8 mouse cellular contexts compared by ENCODE assay signal in the genomic region with DNA sequence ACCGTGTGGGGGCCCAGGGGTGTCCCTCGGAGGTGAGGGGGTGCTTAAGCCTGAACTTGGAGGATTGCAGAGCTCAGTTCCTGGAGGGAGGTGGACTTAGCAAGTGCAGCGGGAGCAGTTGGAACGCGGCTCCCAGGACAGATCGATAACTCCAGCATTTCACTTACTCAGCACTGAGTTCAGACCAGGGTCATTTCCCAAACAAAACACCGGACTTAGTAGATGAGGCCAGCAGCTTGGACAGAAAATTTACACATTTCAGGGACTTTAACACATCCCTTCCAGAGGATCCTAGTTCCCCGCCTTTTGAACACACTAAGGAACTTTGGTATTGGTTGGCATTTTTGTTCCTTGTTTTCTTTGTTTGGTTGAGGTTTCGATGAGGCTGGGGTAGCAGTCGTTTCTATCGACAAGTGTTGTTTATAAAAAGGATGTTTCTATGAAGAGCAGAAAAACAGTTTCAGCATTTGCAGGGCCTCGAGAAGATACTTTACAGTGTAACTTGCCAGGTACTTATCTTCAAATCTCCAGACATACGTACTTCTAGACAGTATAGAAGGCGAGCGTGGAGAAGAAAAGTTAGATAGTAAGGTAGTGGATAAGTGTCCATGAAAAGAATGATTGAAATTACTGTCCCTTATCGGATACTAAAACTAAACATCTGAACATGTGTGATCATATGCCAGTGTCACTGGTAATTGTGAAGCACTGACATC. TPM values are rescaled to one million over a fixed set of nuclear protein-coding genes. Genes with fewer than 3 reads are reported as not detected.
DNase-seq lines count a peak whose midpoint lies in the region; ATAC-seq and TF ChIP-seq lines count a peak whose summit lies in the region.

No protein-coding gene starts in this region.

- DNase-seq in gastrocnemius, adult 2 months: no peak
- no peak for DNase-seq in gastrocnemius, adult 8-10 months (ENCODE audit: low spot score in 2 of 2)
- DNase-seq in embryonic facial prominence, embryonic 14.5 days (ENCODE audit: low spot score): peak; percentile 49
- DNase-seq in limb, embryonic 10.5 days (ENCODE audit: low spot score): no peak
- DNase-seq in gastrocnemius, postnatal 14 days: no peak
- no peak for DNase-seq in cerebellum, adult 18-20 months

- TF ChIP-seq CTCF in gastrocnemius, adult 2 months (IDR thresholded peaks at IDR 0.05): no peak
- TF ChIP-seq CTCF in C2C12 (IDR thresholded peaks at IDR 0.05; ENCODE audit: control insufficient read depth, insufficient read depth, insufficient read length): no peak

- peaks cover 64% of the 10 kb centered on the region for H3K79me2 ChIP-seq in C2C12 (ENCODE audit: control insufficient read depth, insufficient read depth)

- H3K4me3 ChIP-seq in gastrocnemius, adult 2 months: peak overlapping the region; percentile 80
- peak overlapping the region; percentile 63 for H3K4me3 ChIP-seq in C2C12 (ENCODE audit: insufficient read depth, poor library complexity, severe bottlenecking)
- H3K4me3 ChIP-seq in embryonic facial prominence, embryonic 14.5 days (ENCODE audit: low read depth, low read length): peak overlapping the region; percentile 94
- H3K4me3 ChIP-seq in limb, embryonic 10.5 days: peak overlapping the region; percentile 95
- H3K4me3 ChIP-seq in neural tube, embryonic 12.5 days: peak overlapping the region; percentile 97

- H3K9ac ChIP-seq in embryonic facial prominence, embryonic 14.5 days (ENCODE audit: low read depth, low read length): peak overlapping the region; percentile 99
- H3K9ac ChIP-seq in neural tube, embryonic 12.5 days: peak overlapping the region; percentile 99

- H3ac ChIP-seq in C2C12 (ENCODE audit: control insufficient read depth, insufficient read length, low read depth): peak overlapping the region; percentile 100

- peaks cover 45% of the 10 kb centered on the region for H3K79me3 ChIP-seq in C2C12 (ENCODE audit: low read depth)

- H3K9me3 ChIP-seq in embryonic facial prominence, embryonic 14.5 days (ENCODE audit: control insufficient read depth, low read length): no peaks in the 10 kb centered on the region
- no peaks in the 10 kb centered on the region for H3K9me3 ChIP-seq in limb, embryonic 10.5 days (replicated peaks)
- H3K9me3 ChIP-seq in neural tube, embryonic 12.5 days: no peaks in the 10 kb centered on the region

- peak overlapping the region; percentile 70 for H3K4me2 ChIP-seq in embryonic facial prominence, embryonic 14.5 days (ENCODE audit: low read depth, low read length)
- H3K4me2 ChIP-seq in neural tube, embryonic 12.5 days (replicated peaks): peak overlapping the region; percentile 81

- peak overlapping the region; percentile 99 for H3K27ac ChIP-seq in gastrocnemius, adult 2 months
- peak overlapping the region; percentile 99 for H3K27ac ChIP-seq in embryonic facial prominence, embryonic 14.5 days (replicated peaks; ENCODE audit: low read depth, low read length)
- peak overlapping the region; percentile 99 for H3K27ac ChIP-seq in limb, embryonic 10.5 days
- H3K27ac ChIP-seq in neural tube, embryonic 12.5 days: peak overlapping the region; percentile 98

- WGBS in embryonic facial prominence, embryonic 14.5 days: 7% methylated on average over 16 of the region's 16 CpGs
- WGBS in limb, embryonic 10.5 days: 22% methylated on average over 16 of the region's 16 CpGs
- WGBS in neural tube, embryonic 12.5 days: 20% methylated on average over 16 of the region's 16 CpGs

- no peaks in the 10 kb centered on the region for H3K27me3 ChIP-seq in C2C12 (ENCODE audit: control insufficient read depth, insufficient read depth, insufficient read length)
- H3K27me3 ChIP-seq in embryonic facial prominence, embryonic 14.5 days (replicated peaks; ENCODE audit: control insufficient read depth, insufficient read depth, low read length): no peaks in the 10 kb centered on the region
- no peaks in the 10 kb centered on the region for H3K27me3 ChIP-seq in limb, embryonic 10.5 days (ENCODE audit: low read depth, poor library complexity, severe bottlenecking)
- no peaks in the 10 kb centered on the region for H3K27me3 ChIP-seq in neural tube, embryonic 12.5 days (replicated peaks)

- intact Hi-C loops in gastrocnemius, adult 2 months (cut with DNase I): no loop called here
- intact Hi-C loops in gastrocnemius, postnatal 14 days (cut with DNase I; ENCODE audit: low total_unique reads): loop anchor here (10.0 kb wide), 1 partner anchor 122 kb away; a partner anchor contains a TSS

- peaks cover 6% of the 10 kb centered on the region for H3K36me3 ChIP-seq in C2C12 (ENCODE audit: control insufficient read depth, insufficient read depth)
- no peaks in the 10 kb centered on the region for H3K36me3 ChIP-seq in embryonic facial prominence, embryonic 14.5 days (ENCODE audit: control insufficient read depth, insufficient read depth, low read length)
- H3K36me3 ChIP-seq in limb, embryonic 10.5 days: peaks cover 23% of the 10 kb centered on the region
- peaks cover 3% of the 10 kb centered on the region; the same call in 1 of the 2 replicates for H3K36me3 ChIP-seq in neural tube, embryonic 12.5 days

- ATAC-seq in embryonic facial prominence, embryonic 14.5 days (ENCODE audit: low read depth): no peak
- peak; percentile 1 for ATAC-seq in neural tube, embryonic 12.5 days (ENCODE audit: low FRiP score, low read depth)

- H3K4me1 ChIP-seq in embryonic facial prominence, embryonic 14.5 days (ENCODE audit: control insufficient read depth, insufficient read depth, low read length): peaks cover 17% of the 10 kb centered on the region
- peaks cover 17% of the 10 kb centered on the region for H3K4me1 ChIP-seq in limb, embryonic 10.5 days
- H3K4me1 ChIP-seq in neural tube, embryonic 12.5 days: peaks cover 14% of the 10 kb centered on the region

TF ChIP-seq in C2C12, 6 proteins besides CTCF, POLR2A, EP300 and RAD21:
- TF ChIP-seq MAX (IDR thresholded peaks at IDR 0.05) (no peak), MYOD1 (IDR thresholded peaks at IDR 0.05; ENCODE audit: control insufficient read depth, insufficient read length, low read depth) (no peak), CEBPB (IDR thresholded peaks at IDR 0.05; ENCODE audit: low read depth) (no peak), MYOG (IDR thresholded peaks at IDR 0.05; ENCODE audit: control insufficient read depth, extremely low read depth, insufficient read length) (no peak), USF1 (IDR thresholded peaks at IDR 0.05; ENCODE audit: low read depth) (no peak), FOSL1 (IDR thresholded peaks at IDR 0.05; ENCODE audit: insufficient read depth, low read length, poor library complexity, severe bottlenecking) (no peak)

RNA-seq across cellular contexts. Expression of a gene that starts 1.4 kb away (rescaled TPM):
- 10 to 100 TPM; 29.4 to 35.4 TPM for total RNA-seq in gastrocnemius, adult 2 months (2021)
- 10 to 100 TPM; 24.4 to 36.3 (median 29.6) TPM for total RNA-seq in gastrocnemius, adult 8-10 months (2022)
- 12.4 TPM for polyA plus RNA-seq in C2C12 (2012; fragmentation: generic; extraction: Trizol)
- polyA plus RNA-seq in embryonic facial prominence, embryonic 14.5 days (2014; fragmentation: Nextera tagmentation; extraction: Ambion mirVana): 80.2 and 80.5 TPM in 2 replicates
- 65.6 and 83.7 TPM in 2 replicates for polyA plus RNA-seq in limb, embryonic 10.5 days (2016; fragmentation: Nextera tagmentation; extraction: Ambion mirVana)
- polyA plus RNA-seq in neural tube, embryonic 12.5 days (2016; fragmentation: Nextera tagmentation; extraction: Ambion mirVana): 126 and 169 TPM in 2 replicates
- total RNA-seq in gastrocnemius, postnatal 14 days (2021): 10 to 100 TPM; 38.9 to 50.6 TPM
